8 mouse cellular contexts compared by ENCODE assay signal in the genomic region with DNA sequence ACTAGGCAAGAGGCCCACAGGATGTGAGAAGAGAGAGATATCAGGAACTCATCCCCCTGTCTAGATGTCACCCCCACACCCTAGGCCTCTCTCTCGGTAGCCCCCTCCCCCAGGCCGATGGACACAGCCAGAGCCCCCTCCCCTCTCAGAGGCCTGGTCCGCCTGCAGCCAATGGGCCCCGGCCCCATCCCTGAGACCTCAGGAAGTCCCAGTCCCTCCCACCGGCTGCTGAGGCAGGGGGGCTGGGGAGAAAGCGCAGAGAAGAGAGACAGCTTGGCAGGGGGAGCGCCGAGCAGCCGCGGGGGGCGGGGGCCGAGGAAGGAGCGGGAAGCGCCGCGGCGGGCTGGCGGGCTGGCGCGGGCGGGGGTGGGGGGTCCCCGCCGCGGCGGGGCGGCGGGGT. TPM values are rescaled to one million over a fixed set of nuclear protein-coding genes. Genes with fewer than 3 reads are reported as not detected.
DNase-seq lines count a peak whose midpoint lies in the region; ATAC-seq and TF ChIP-seq lines count a peak whose summit lies in the region.
"Not testable (repeated sequence)": the region's sequence is repeated elsewhere in the genome, so short reads cannot be mapped to it uniquely, and the experiment has no call there.

No protein-coding gene starts in this region.

- H3K27me3 ChIP-seq in E14TG2a.4 (ENCODE audit: insufficient read depth, low read length): peaks cover 58% of the 10 kb centered on the region
- peaks cover 14% of the 10 kb centered on the region for H3K27me3 ChIP-seq in forebrain, embryonic 10.5 days (ENCODE audit: poor library complexity, severe bottlenecking)
- peaks cover 30% of the 10 kb centered on the region; the same call in 1 of the 2 replicates for H3K27me3 ChIP-seq in heart, embryonic 10.5 days (ENCODE audit: insufficient read depth, poor library complexity, severe bottlenecking)
- not testable (repeated sequence) for H3K27me3 ChIP-seq in hindbrain, embryonic 12.5 days; kidney, embryonic 14.5 days (ENCODE audit: control insufficient read depth, insufficient read depth, low read length); midbrain, embryonic 12.5 days; neural tube, embryonic 15.5 days (replicated peaks)
- H3K27me3 ChIP-seq in limb, embryonic 14.5 days (ENCODE audit: control insufficient read depth, insufficient read depth, low read length): peaks cover 14% of the 10 kb centered on the region; the same call in 1 of the 2 replicates

- 0% methylated on average over 7 of the region's 27 CpGs for WGBS in forebrain, embryonic 10.5 days
- WGBS in heart, embryonic 10.5 days: 0% methylated on average over 7 of the region's 27 CpGs
- WGBS in hindbrain, embryonic 12.5 days: 1% methylated on average over 12 of the region's 27 CpGs
- WGBS in kidney, embryonic 14.5 days: 6% methylated on average over 5 of the region's 27 CpGs
- WGBS in limb, embryonic 14.5 days: 0% methylated on average over 1 of the region's 27 CpGs
- 0% methylated on average over 1 of the region's 27 CpGs for WGBS in midbrain, embryonic 12.5 days
- whole genome bisulfite sequencing in neural tube, embryonic 15.5 days: 0% methylated on average over 5 of the region's 27 CpGs

- TF ChIP-seq POLR2A in limb, embryonic 14.5 days (IDR thresholded peaks at IDR 0.05; ENCODE audit: borderline replicate concordance, extremely low read depth, insufficient read depth, insufficient read length): not testable (repeated sequence)

- peak overlapping the region; percentile 46 for H3K4me2 ChIP-seq in hindbrain, embryonic 12.5 days (replicated peaks)
- H3K4me2 ChIP-seq in kidney, embryonic 14.5 days (replicated peaks; ENCODE audit: low read depth, low read length): not testable (repeated sequence)
- peak overlapping the region; percentile 32; the same call in 1 of the 2 replicates for H3K4me2 ChIP-seq in limb, embryonic 14.5 days (replicated peaks; ENCODE audit: low read depth, low read length, severe bottlenecking)
- peak overlapping the region; percentile 43 for H3K4me2 ChIP-seq in midbrain, embryonic 12.5 days (replicated peaks)
- H3K4me2 ChIP-seq in neural tube, embryonic 15.5 days: peak overlapping the region; percentile 48

- H3K27ac ChIP-seq in forebrain, embryonic 10.5 days: peak overlapping the region; percentile 78; the same call in 1 of the 2 replicates
- H3K27ac ChIP-seq in heart, embryonic 10.5 days; kidney, embryonic 14.5 days (ENCODE audit: low read depth, low read length); limb, embryonic 14.5 days (replicated peaks; ENCODE audit: low read depth, low read length); neural tube, embryonic 15.5 days (replicated peaks): not testable (repeated sequence)
- peak overlapping the region; percentile 80; the same call in 1 of the 2 replicates for H3K27ac ChIP-seq in hindbrain, embryonic 12.5 days
- H3K27ac ChIP-seq in midbrain, embryonic 12.5 days (replicated peaks): peak overlapping the region; percentile 79

- not testable (repeated sequence) for DNase-seq in forebrain, embryonic 10.5 days (ENCODE audit: extremely low spot score, low spot score); heart, embryonic 10.5 days (ENCODE audit: low spot score); limb, embryonic 14.5 days (ENCODE audit: low spot score)

- H3K9ac ChIP-seq in hindbrain, embryonic 12.5 days; kidney, embryonic 14.5 days (ENCODE audit: low read depth, low read length); limb, embryonic 14.5 days (ENCODE audit: low read depth, low read length, severe bottlenecking); midbrain, embryonic 12.5 days (replicated peaks); neural tube, embryonic 15.5 days (replicated peaks): not testable (repeated sequence)

- H3K4me1 ChIP-seq in E14TG2a.4 (replicated peaks; ENCODE audit: low read depth, low read length): peaks cover 33% of the 10 kb centered on the region
- H3K4me1 ChIP-seq in forebrain, embryonic 10.5 days: peaks cover 83% of the 10 kb centered on the region
- H3K4me1 ChIP-seq in heart, embryonic 10.5 days: peaks cover 43% of the 10 kb centered on the region
- peaks cover 48% of the 10 kb centered on the region for H3K4me1 ChIP-seq in hindbrain, embryonic 12.5 days
- H3K4me1 ChIP-seq in kidney, embryonic 14.5 days (ENCODE audit: control insufficient read depth, insufficient read depth, low read length): peaks cover 34% of the 10 kb centered on the region
- H3K4me1 ChIP-seq in limb, embryonic 14.5 days (ENCODE audit: control insufficient read depth, insufficient read depth, low read length): not testable (repeated sequence)
- H3K4me1 ChIP-seq in midbrain, embryonic 12.5 days: peaks cover 58% of the 10 kb centered on the region
- peaks cover 38% of the 10 kb centered on the region for H3K4me1 ChIP-seq in neural tube, embryonic 15.5 days

- not testable (repeated sequence) for H3K9me3 ChIP-seq in E14TG2a.4 (ENCODE audit: low read length); forebrain, embryonic 10.5 days; heart, embryonic 10.5 days; hindbrain, embryonic 12.5 days (replicated peaks); kidney, embryonic 14.5 days (ENCODE audit: control insufficient read depth, low read length); limb, embryonic 14.5 days (ENCODE audit: control insufficient read depth, low read length); midbrain, embryonic 12.5 days; neural tube, embryonic 15.5 days (replicated peaks)

- not testable (repeated sequence) for H3K36me3 ChIP-seq in E14TG2a.4 (ENCODE audit: insufficient read depth, low read length); heart, embryonic 10.5 days; hindbrain, embryonic 12.5 days; kidney, embryonic 14.5 days (ENCODE audit: control insufficient read depth, insufficient read depth, low read length); limb, embryonic 14.5 days (ENCODE audit: control insufficient read depth, insufficient read depth, low read length); neural tube, embryonic 15.5 days
- H3K36me3 ChIP-seq in forebrain, embryonic 10.5 days (replicated peaks): peaks cover 37% of the 10 kb centered on the region
- H3K36me3 ChIP-seq in midbrain, embryonic 12.5 days: peaks cover 15% of the 10 kb centered on the region; the same call in 1 of the 2 replicates

- peak overlapping the region; percentile 48 for H3K4me3 ChIP-seq in E14TG2a.4 (replicated peaks; ENCODE audit: low read length)
- peak overlapping the region; percentile 42 for H3K4me3 ChIP-seq in forebrain, embryonic 10.5 days
- peak overlapping the region; percentile 38 for H3K4me3 ChIP-seq in heart, embryonic 10.5 days
- peak overlapping the region; percentile 23; the same call in 1 of the 2 replicates for H3K4me3 ChIP-seq in hindbrain, embryonic 12.5 days
- not testable (repeated sequence) for H3K4me3 ChIP-seq in kidney, embryonic 14.5 days (ENCODE audit: low read length)
- H3K4me3 ChIP-seq in limb, embryonic 14.5 days (replicated peaks; ENCODE audit: low read length): peak overlapping the region; percentile 18; the same call in 1 of the 2 replicates
- H3K4me3 ChIP-seq in midbrain, embryonic 12.5 days: peak overlapping the region; percentile 29; the same call in 1 of the 2 replicates
- H3K4me3 ChIP-seq in neural tube, embryonic 15.5 days (replicated peaks): peak overlapping the region; percentile 26

- ATAC-seq in hindbrain, embryonic 12.5 days (ENCODE audit: low FRiP score): peak; percentile 36
- ATAC-seq in kidney, embryonic 14.5 days (ENCODE audit: low FRiP score, low TSS enrichment): peak; percentile 56
- ATAC-seq in limb, embryonic 14.5 days (ENCODE audit: low FRiP score, low read depth): peak; percentile 54; the same call in 1 of the 2 replicates
- ATAC-seq in midbrain, embryonic 12.5 days (ENCODE audit: low FRiP score, low read depth): peak; percentile 45
- ATAC-seq in neural tube, embryonic 15.5 days (ENCODE audit: low FRiP score): peak; percentile 23; the same call in 1 of the 2 replicates

- TF ChIP-seq CTCF in E14TG2a.4 (conservative IDR thresholded peaks at IDR 0.05; ENCODE audit: low read length): not testable (repeated sequence)

RNA-seq across cellular contexts. Expression of a gene that starts 13.6 kb away (rescaled TPM):
- 19.4 and 21.9 TPM in 2 replicates for polyA plus RNA-seq in forebrain, embryonic 10.5 days (2016; fragmentation: Nextera tagmentation; extraction: Ambion mirVana)
- 2.6 and 8.9 TPM in 2 replicates for polyA plus RNA-seq in heart, embryonic 10.5 days (2016; fragmentation: Nextera tagmentation; extraction: Ambion mirVana)
- polyA plus RNA-seq in hindbrain, embryonic 12.5 days (2016; fragmentation: Nextera tagmentation; extraction: Ambion mirVana): 28.8 and 35.9 TPM in 2 replicates
- polyA plus RNA-seq in kidney, embryonic 14.5 days (2014; fragmentation: Nextera tagmentation; extraction: Ambion mirVana): 16.6 and 31.5 TPM in 2 replicates
- 34.2 and 43.6 TPM in 2 replicates for polyA plus RNA-seq in limb, embryonic 14.5 days (2012; rRNA removed)
- 5.3 and 5.4 TPM in 2 replicates for polyA plus RNA-seq in limb, embryonic 14.5 days (2014; fragmentation: Nextera tagmentation; extraction: Ambion mirVana)
- 35.0 and 43.5 TPM in 2 replicates for polyA plus RNA-seq in midbrain, embryonic 12.5 days (2016; fragmentation: Nextera tagmentation; extraction: Ambion mirVana)
- polyA plus RNA-seq in neural tube, embryonic 15.5 days (2015; fragmentation: Nextera tagmentation; extraction: Ambion mirVana): 23.1 and 27.2 TPM in 2 replicates

RNA-seq across cellular contexts. Expression of a gene that starts 16.5 kb away (rescaled TPM):
- 82.0 and 90.0 TPM in 2 replicates for polyA plus RNA-seq in forebrain, embryonic 10.5 days (2016; fragmentation: Nextera tagmentation; extraction: Ambion mirVana)
- polyA plus RNA-seq in heart, embryonic 10.5 days (2016; fragmentation: Nextera tagmentation; extraction: Ambion mirVana): 144 and 147 TPM in 2 replicates
- 125 and 141 TPM in 2 replicates for polyA plus RNA-seq in hindbrain, embryonic 12.5 days (2016; fragmentation: Nextera tagmentation; extraction: Ambion mirVana)
- polyA plus RNA-seq in kidney, embryonic 14.5 days (2014; fragmentation: Nextera tagmentation; extraction: Ambion mirVana): 122 and 125 TPM in 2 replicates
- polyA plus RNA-seq in limb, embryonic 14.5 days (2012; rRNA removed): 247 and 316 TPM in 2 replicates
- 384 and 431 TPM in 2 replicates for polyA plus RNA-seq in limb, embryonic 14.5 days (2014; fragmentation: Nextera tagmentation; extraction: Ambion mirVana)
- polyA plus RNA-seq in midbrain, embryonic 12.5 days (2016; fragmentation: Nextera tagmentation; extraction: Ambion mirVana): 63.1 and 76.5 TPM in 2 replicates
- 52.6 and 56.6 TPM in 2 replicates for polyA plus RNA-seq in neural tube, embryonic 15.5 days (2015; fragmentation: Nextera tagmentation; extraction: Ambion mirVana)

RNA-seq across cellular contexts. Expression of a gene that starts 30.0 kb away (rescaled TPM):
- polyA plus RNA-seq in forebrain, embryonic 10.5 days (2016; fragmentation: Nextera tagmentation; extraction: Ambion mirVana): 97.3 and 98.1 TPM in 2 replicates
- polyA plus RNA-seq in heart, embryonic 10.5 days (2016; fragmentation: Nextera tagmentation; extraction: Ambion mirVana): 54.5 and 71.3 TPM in 2 replicates
- polyA plus RNA-seq in hindbrain, embryonic 12.5 days (2016; fragmentation: Nextera tagmentation; extraction: Ambion mirVana): 55.6 and 66.5 TPM in 2 replicates
- 86.2 and 91.3 TPM in 2 replicates for polyA plus RNA-seq in kidney, embryonic 14.5 days (2014; fragmentation: Nextera tagmentation; extraction: Ambion mirVana)
- 59.3 and 67.5 TPM in 2 replicates for polyA plus RNA-seq in limb, embryonic 14.5 days (2012; rRNA removed)
- 69.8 and 76.2 TPM in 2 replicates for polyA plus RNA-seq in limb, embryonic 14.5 days (2014; fragmentation: Nextera tagmentation; extraction: Ambion mirVana)
- 68.7 and 69.3 TPM in 2 replicates for polyA plus RNA-seq in midbrain, embryonic 12.5 days (2016; fragmentation: Nextera tagmentation; extraction: Ambion mirVana)
- 59.3 and 61.1 TPM in 2 replicates for polyA plus RNA-seq in neural tube, embryonic 15.5 days (2015; fragmentation: Nextera tagmentation; extraction: Ambion mirVana)

RNA-seq across cellular contexts. Expression of a gene that starts 39.7 kb away (rescaled TPM):
- 141 and 142 TPM in 2 replicates for polyA plus RNA-seq in forebrain, embryonic 10.5 days (2016; fragmentation: Nextera tagmentation; extraction: Ambion mirVana)
- polyA plus RNA-seq in heart, embryonic 10.5 days (2016; fragmentation: Nextera tagmentation; extraction: Ambion mirVana): 143 and 146 TPM in 2 replicates
- 191 and 199 TPM in 2 replicates for polyA plus RNA-seq in hindbrain, embryonic 12.5 days (2016; fragmentation: Nextera tagmentation; extraction: Ambion mirVana)
- polyA plus RNA-seq in kidney, embryonic 14.5 days (2014; fragmentation: Nextera tagmentation; extraction: Ambion mirVana): 107 and 114 TPM in 2 replicates
- polyA plus RNA-seq in limb, embryonic 14.5 days (2012; rRNA removed): 64.2 and 70.1 TPM in 2 replicates
- polyA plus RNA-seq in limb, embryonic 14.5 days (2014; fragmentation: Nextera tagmentation; extraction: Ambion mirVana): 99.1 and 101 TPM in 2 replicates
- 184 and 185 TPM in 2 replicates for polyA plus RNA-seq in midbrain, embryonic 12.5 days (2016; fragmentation: Nextera tagmentation; extraction: Ambion mirVana)
- polyA plus RNA-seq in neural tube, embryonic 15.5 days (2015; fragmentation: Nextera tagmentation; extraction: Ambion mirVana): 271 and 320 TPM in 2 replicates

RNA-seq across cellular contexts. Expression of a gene that starts 43.2 kb away (rescaled TPM):
- 19.7 and 21.3 TPM in 2 replicates for polyA plus RNA-seq in forebrain, embryonic 10.5 days (2016; fragmentation: Nextera tagmentation; extraction: Ambion mirVana)
- polyA plus RNA-seq in heart, embryonic 10.5 days (2016; fragmentation: Nextera tagmentation; extraction: Ambion mirVana): 5.3 and 8.9 TPM in 2 replicates
- polyA plus RNA-seq in hindbrain, embryonic 12.5 days (2016; fragmentation: Nextera tagmentation; extraction: Ambion mirVana): 73.6 and 78.6 TPM in 2 replicates
- polyA plus RNA-seq in kidney, embryonic 14.5 days (2014; fragmentation: Nextera tagmentation; extraction: Ambion mirVana): 23.2 and 23.5 TPM in 2 replicates
- 15.6 and 22.3 TPM in 2 replicates for polyA plus RNA-seq in limb, embryonic 14.5 days (2012; rRNA removed)
- polyA plus RNA-seq in limb, embryonic 14.5 days (2014; fragmentation: Nextera tagmentation; extraction: Ambion mirVana): 12.5 and 13.1 TPM in 2 replicates
- polyA plus RNA-seq in midbrain, embryonic 12.5 days (2016; fragmentation: Nextera tagmentation; extraction: Ambion mirVana): 59.3 and 65.4 TPM in 2 replicates
- polyA plus RNA-seq in neural tube, embryonic 15.5 days (2015; fragmentation: Nextera tagmentation; extraction: Ambion mirVana): 89.8 and 111 TPM in 2 replicates
